ENCODE assay signal across 8 mouse cellular contexts in the genomic region with DNA sequence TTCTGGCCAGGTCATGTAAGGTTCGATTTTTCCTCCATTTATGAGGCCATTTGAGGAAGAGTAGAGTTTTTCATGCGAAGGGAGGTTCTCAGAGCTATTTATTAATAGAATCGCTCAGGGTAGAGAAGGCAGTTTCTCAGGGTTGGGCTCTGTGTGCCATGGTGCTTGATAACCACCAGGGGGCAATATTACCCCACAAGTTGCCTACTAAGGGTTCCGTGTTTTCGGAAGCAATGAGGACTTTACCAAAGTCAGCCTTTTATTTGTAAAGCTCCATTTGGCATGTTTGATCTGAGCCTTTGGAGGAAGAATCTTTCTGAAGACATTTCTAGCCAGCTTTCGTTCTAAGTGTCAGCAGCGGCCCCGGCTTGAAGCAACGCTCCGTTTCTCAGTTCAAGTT. TPM values are rescaled to one million over a fixed set of nuclear protein-coding genes. Genes with fewer than 3 reads are reported as not detected.
A peak's percentile ranks its signal among the peaks of the same experiment; 100 is the strongest.
DNase-seq lines count a peak whose midpoint lies in the region; ATAC-seq and TF ChIP-seq lines count a peak whose summit lies in the region.

No protein-coding gene starts in this region.

- no peak overlapping the region for H3K4me3 ChIP-seq in kidney, embryonic 16.5 days (ENCODE audit: low read length)
- H3K4me3 ChIP-seq in small intestine, adult 2 months (ENCODE audit: low read depth, low read length), result no peak overlapping the region

- 0 out of 2 replicates have a peak, but pooled peaks cover 5% of the 10 kb centered on the region for H3K36me3 ChIP-seq in kidney, embryonic 16.5 days (ENCODE audit: insufficient read depth, low read length)
- peaks cover 20% of the 10 kb centered on the region for H3K36me3 ChIP-seq in small intestine, adult 2 months (ENCODE audit: control insufficient read depth, insufficient read depth, low read length)

- TF ChIP-seq CTCF in small intestine, adult 2 months (IDR thresholded peaks at IDR 0.05; ENCODE audit: extremely low read depth, insufficient read length, insufficient replicate concordance, low read depth, low read length), result peak; percentile 67; the same call in 1 of the 2 replicates

- TF ChIP-seq POLR2A in small intestine, adult 2 months (IDR thresholded peaks at IDR 0.05; ENCODE audit: low read depth, low read length), result no peak

- no peak overlapping the region for H3K4me2 ChIP-seq in kidney, embryonic 16.5 days (replicated peaks; ENCODE audit: low read depth, low read length)

- intact Hi-C loops in gastrocnemius, postnatal 14 days (cut with DNase I; ENCODE audit: low total_unique reads), result no loop called here

- no peaks in the 10 kb centered on the region for H3K27me3 ChIP-seq in kidney, embryonic 16.5 days (ENCODE audit: insufficient read depth, low read length)
- H3K27me3 ChIP-seq in small intestine, adult 2 months (ENCODE audit: control insufficient read depth, insufficient read depth, low read length), result no peaks in the 10 kb centered on the region

- no peaks in the 10 kb centered on the region for H3K4me1 ChIP-seq in kidney, embryonic 16.5 days (ENCODE audit: insufficient read depth, low read length)
- no peaks in the 10 kb centered on the region for H3K4me1 ChIP-seq in small intestine, adult 2 months (ENCODE audit: control insufficient read depth, insufficient read depth, insufficient read length, low read length)

- H3K27ac ChIP-seq in kidney, embryonic 16.5 days (ENCODE audit: low read length), result no peak overlapping the region
- H3K27ac ChIP-seq in small intestine, adult 2 months (ENCODE audit: insufficient read depth, low read depth, low read length), result no peak overlapping the region

- no peak overlapping the region for H3K9ac ChIP-seq in kidney, embryonic 16.5 days (replicated peaks; ENCODE audit: low read length)

- WGBS in kidney, embryonic 16.5 days, result 50% methylated on average over 10 of the region's 10 CpGs
- 45% methylated on average over 10 of the region's 10 CpGs for WGBS in small intestine, adult 2 months

- ATAC-seq in kidney, embryonic 16.5 days (ENCODE audit: low FRiP score, low TSS enrichment), result peak; percentile 46; the same call in 1 of the 2 replicates
- ATAC-seq in megakaryocyte, adult 5-6 weeks (ENCODE audit: poor library complexity, severe bottlenecking), result peak; percentile 91

- H3K9me3 ChIP-seq in kidney, embryonic 16.5 days (ENCODE audit: low read length), result no peaks in the 10 kb centered on the region

- DNase-seq in gastrocnemius, postnatal 10 days, result peak; percentile 41
- no peak for DNase-seq in gastrocnemius, postnatal 14 days
- peak; percentile 64 for DNase-seq in ES-CJ7 (ENCODE audit: low read depth, low spot score)
- DNase-seq in cerebellum, adult 9-10 months, result peak; percentile 79
- DNase-seq in frontal cortex, postnatal 36 days (ENCODE audit: low spot score in 2 of 2), result peak; percentile 63 to 79

RNA-seq across cellular contexts. Expression of a gene that starts 16.0 kb away (rescaled TPM):
- total RNA-seq in gastrocnemius, postnatal 10 days (2021), result under 1 TPM; 0.82 to 0.97 TPM
- 1 to 10 TPM in 1 of 2 experiments, under 1 TPM in 1; 0.86 to 1.0 TPM for total RNA-seq in gastrocnemius, postnatal 14 days (2021)
- polyA plus RNA-seq in kidney, embryonic 16.5 days (2015; fragmentation: Nextera tagmentation; extraction: Ambion mirVana), result 0.14 TPM in 1 of 2 replicates, not detected in the other
- total RNA-seq in megakaryocyte, adult 5-6 weeks (2015), result 0.04 TPM in 1 of 2 replicates, not detected in the other
- 0.07 TPM in 1 of 2 replicates, not detected in the other for total RNA-seq in megakaryocyte, adult 5-6 weeks (2017)
- 0.32 TPM in 1 of 2 replicates, not detected in the other for polyA plus RNA-seq in small intestine, adult 2 months (2012; rRNA removed)

RNA-seq across cellular contexts. Expression of a gene that starts 24.1 kb away (rescaled TPM):
- total RNA-seq in gastrocnemius, postnatal 10 days (2021), result 1 to 10 TPM; 5.2 to 7.3 TPM
- 1 to 10 TPM; 3.6 to 4.9 TPM for total RNA-seq in gastrocnemius, postnatal 14 days (2021)
- 1.4 and 2.6 TPM in 2 replicates for polyA plus RNA-seq in kidney, embryonic 16.5 days (2015; fragmentation: Nextera tagmentation; extraction: Ambion mirVana)
- 0.11 TPM in 1 of 2 replicates, not detected in the other for total RNA-seq in megakaryocyte, adult 5-6 weeks (2015)
- total RNA-seq in megakaryocyte, adult 5-6 weeks (2017), result 0.12 TPM in 1 of 2 replicates, not detected in the other
- 2.0 and 2.6 TPM in 2 replicates for polyA plus RNA-seq in small intestine, adult 2 months (2012; rRNA removed)

RNA-seq across cellular contexts. Expression of a gene that starts 45.2 kb away (rescaled TPM):
- 1 to 10 TPM; 5.1 to 7.4 TPM for total RNA-seq in gastrocnemius, postnatal 10 days (2021)
- 1 to 10 TPM; 4.2 to 4.3 TPM for total RNA-seq in gastrocnemius, postnatal 14 days (2021)
- polyA plus RNA-seq in kidney, embryonic 16.5 days (2015; fragmentation: Nextera tagmentation; extraction: Ambion mirVana), result 8.8 and 9.5 TPM in 2 replicates
- total RNA-seq in megakaryocyte, adult 5-6 weeks (2015), result 7.5 and 13.1 TPM in 2 replicates
- 7.2 and 10.6 TPM in 2 replicates for total RNA-seq in megakaryocyte, adult 5-6 weeks (2017)
- polyA plus RNA-seq in small intestine, adult 2 months (2012; rRNA removed), result 5.3 and 11.9 TPM in 2 replicates

Comparison
In these comparisons a context has a peak if more than half of its experiments do, and no peak if none do; other contexts are left out.
1. RNA of a gene that starts 24.1 kb away (total RNA-seq): 5.2 to 7.3 TPM in gastrocnemius, postnatal 10 days and 3.6 to 4.9 TPM in gastrocnemius, postnatal 14 days; 0.11 to 0.12 TPM in megakaryocyte, adult 5-6 weeks; every median in the first group is over 4 times any median in the second.